Mouse (Mus musculus): ENCODE measurements around the gene Aunip.
A peak's percentile ranks its signal among the peaks of the same experiment; 100 is the strongest.
"Not testable (repeated sequence)": the region's sequence is repeated elsewhere in the genome, so short reads cannot be mapped to it uniquely, and the experiment has no call there.

The Aunip gene

DNA sequence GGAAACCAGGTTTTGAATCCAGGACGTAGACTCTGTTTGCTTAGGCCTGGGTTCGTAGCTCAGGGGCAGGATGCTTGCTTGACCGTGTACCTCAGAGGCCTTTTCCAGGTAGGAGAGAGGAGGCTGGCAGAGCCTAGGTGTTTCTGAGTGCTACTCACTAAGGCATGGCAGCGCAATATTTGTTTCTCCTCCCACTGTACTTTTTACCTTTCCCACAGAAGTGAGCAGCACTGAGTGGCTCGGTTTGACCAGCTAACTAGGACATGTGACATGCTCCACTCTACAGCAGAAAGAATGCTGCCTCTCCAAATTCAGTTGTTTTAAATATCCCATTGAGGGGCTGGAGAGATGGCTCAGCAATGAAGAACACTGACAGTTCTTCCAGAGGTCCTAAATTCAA lies 22.6 kb upstream of the Aunip start:
- DNase-seq, result no peak

- no peak for DNase-seq
Observed at GRCm38 (mm10) chr4:134489986-134490665, 20.7 kb upstream of the Aunip start.

DNA sequence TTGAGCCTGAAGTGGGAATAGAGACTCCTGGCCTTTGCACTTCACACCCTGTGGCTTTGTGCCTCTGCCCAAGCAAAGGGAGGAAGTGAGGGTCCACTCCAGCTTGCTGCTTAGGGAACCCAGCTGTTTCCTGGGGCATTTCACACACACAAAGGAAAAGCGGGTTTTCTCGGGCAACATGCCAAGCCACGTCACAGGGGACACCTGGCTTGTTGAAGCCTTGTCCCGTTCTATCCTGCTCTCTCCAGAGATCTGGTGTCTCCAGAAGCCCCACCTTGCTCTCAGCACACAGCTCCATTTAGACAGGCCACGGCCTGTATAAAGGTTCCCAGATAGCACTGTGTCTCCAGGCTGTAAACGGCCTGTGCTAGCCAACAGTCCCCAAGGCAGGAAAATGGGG lies 19.1 kb upstream of the Aunip start:
- DNase-seq, result no peak

DNA sequence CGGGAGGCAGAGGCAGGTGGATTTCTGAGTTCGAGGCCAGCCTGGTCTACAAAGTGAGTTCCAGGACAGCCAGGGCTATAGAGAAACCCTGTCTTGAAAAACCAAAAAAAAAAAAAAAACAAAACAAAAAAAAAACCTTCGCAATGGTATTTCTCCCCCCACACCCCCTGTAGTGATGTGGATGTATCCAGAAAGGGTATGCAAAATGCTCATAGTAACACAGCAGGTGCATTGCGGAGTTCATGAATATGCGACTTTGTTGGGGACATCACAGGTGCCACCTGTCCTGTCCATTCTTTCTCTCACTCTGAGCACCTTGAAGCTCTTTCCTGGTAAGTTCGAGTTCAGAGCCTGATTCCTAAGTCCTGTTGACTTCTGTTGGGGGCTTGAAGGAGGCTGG lies 16.6 kb upstream of the Aunip start:
- DNase-seq, result not testable (repeated sequence)

GRCm38 (mm10) chr4:134494780-134495545 lies 15.8 kb upstream of the Aunip start:
- peak; percentile 43 for DNase-seq

DNA sequence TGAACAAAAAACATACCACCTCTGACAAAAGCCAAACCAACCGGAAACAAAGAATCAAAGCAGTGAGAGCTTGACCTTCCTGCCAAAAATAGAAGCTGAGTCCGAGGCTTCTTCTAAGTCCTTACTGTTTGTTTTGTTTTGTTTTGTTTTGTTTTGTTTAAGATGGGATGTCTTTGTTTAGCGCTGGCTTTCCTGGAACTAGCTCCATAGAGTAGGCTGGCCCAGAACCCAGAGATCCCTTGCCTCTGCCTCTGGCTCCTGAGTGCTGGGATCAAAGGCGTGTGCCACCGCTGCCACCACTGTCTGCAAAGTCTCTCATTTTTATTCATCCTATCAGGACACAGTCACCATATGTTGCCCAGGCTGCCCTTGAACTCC lies 15.3 kb upstream of the Aunip start:
- DNase-seq, result no peak

- DNase-seq, result peak; percentile 89
Observed at GRCm38 (mm10) chr4:134496595-134497210, 14.1 kb upstream of the Aunip start, which contains the start of gene Paqr7. Paqr7 (plus strand) TSS chr4:134496697.

- no peak for DNase-seq
Observed at GRCm38 (mm10) chr4:134497223-134497622, 13.6 kb upstream of the Aunip start.

GRCm38 (mm10) chr4:134497986-134498731 lies 12.6 kb upstream of the Aunip start:
- DNase-seq, result no peak

GRCm38 (mm10) chr4:134498983-134499382 lies 11.8 kb upstream of the Aunip start:
- DNase-seq, result not testable (repeated sequence)

GRCm38 (mm10) chr4:134501095-134501494 lies 9.7 kb upstream of the Aunip start:
- no peak for DNase-seq

DNA sequence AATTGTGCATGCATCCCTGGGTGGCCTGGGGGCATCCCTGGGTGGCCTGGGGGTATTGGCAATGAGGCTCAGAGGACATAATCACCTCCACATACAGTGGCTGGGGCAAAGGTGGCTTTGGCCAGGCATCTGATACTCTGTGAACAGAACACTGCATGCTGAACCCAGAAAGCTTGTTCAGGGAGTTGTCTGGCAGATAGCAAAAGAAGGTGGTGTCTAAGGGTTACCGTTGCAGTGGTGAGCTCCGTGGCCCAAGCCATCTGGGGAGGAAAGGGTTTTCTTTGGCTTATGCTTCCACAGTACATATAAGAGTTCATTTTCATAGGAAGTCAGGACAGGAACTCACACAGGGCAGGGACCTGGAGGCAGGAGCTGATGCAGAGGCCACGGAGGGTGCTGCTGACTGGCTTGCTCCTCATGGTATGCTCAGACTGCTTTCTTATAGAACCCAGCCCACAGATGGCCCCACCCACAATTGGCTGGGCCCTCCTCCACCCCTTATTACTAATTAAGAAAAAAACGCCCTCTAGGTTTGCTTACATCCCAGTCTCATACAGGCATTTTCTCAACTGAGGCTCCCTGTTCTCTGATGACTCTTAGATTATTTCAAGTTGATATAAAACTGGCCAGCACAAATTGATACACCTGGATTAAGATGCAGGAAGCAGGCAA lies 7.0 kb upstream of the Aunip start:
- peak; percentile 77 for DNase-seq

DNA sequence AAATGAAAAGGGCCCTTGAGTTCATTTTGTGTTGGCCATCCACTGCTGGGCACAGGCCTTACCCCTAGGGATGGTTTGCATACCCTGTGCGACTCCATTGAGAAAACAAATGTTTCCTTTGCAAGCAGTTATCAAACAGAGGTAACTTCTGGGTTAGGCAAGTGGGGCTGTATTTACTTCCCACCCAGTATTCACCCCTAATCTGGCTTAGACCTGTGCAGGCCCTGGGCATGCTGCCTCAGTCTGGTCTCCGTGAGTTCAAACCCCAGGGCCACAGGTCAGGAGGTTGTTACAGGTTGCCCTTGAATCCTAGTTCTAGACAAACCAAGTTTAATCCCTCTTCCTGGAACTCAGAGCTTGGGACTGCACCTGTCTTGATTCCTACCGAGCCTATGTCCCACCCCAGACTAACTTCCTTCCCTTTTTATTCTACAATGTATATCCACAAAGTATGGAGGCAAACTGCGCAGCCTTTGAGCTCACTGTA lies 5.5 kb upstream of the Aunip start:
- DNase-seq, result no peak

DNA sequence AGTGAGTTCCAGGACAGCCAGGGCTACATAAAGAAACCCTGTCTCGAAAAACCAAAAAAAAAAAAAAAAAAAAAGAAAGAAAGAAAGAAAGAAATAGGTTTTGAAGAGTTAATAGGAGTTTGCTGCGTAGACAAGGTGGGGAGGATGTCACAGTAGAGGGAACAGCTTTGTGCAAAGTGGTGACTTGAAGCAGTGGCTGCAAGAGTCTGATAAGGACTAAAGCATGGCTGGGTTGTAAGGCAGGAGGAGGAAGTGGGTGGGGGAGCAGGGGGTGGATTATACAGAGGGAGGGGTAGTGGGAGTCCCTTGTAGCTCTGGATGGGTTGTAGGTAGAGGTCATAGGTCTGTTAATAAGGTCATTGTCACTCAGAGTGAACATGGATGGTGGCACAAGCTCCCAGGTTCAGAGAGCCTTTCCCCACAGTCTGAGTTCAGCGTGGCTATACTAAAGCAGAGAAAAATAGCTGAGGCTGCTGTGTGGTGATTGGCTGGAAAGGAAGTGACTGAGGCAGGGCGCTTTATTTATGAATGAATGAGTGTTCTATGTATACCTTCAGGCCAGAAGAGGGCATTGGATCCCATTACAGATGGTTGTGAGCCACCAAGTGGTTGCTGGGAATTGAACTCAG lies 4.7 kb upstream of the Aunip start:
- DNase-seq, result peak; percentile 80

GRCm38 (mm10) chr4:134506713-134507112 lies 4.1 kb upstream of the Aunip start:
- DNase-seq, result no peak

GRCm38 (mm10) chr4:134510396-134510795 lies 403 bp upstream of the Aunip start:
- DNase-seq, result no peak

GRCm38 (mm10) chr4:134511730-134512129 lies 931 bp downstream of the Aunip start:
- DNase-seq, result peak; percentile 24

DNA sequence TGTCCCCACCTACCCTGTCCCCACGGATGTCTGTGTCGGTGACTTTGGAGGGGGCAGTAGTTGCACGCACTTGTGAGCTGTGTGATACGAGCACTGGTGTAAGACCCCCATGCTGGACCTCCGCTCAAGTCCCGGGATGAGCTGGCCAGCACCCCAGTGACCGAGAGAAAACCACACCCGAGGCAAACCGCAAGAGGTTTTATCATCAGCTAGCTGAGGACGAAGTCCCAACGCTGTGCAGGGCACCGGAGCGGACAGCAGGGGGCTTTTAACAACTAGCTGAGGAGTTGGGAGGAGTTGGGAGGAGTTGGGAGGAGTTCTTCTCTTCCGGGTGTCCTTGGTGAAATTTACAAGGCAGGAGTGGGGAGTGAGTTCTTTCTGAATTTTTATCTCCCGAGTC lies 2.0 kb downstream of the Aunip start:
- DNase-seq, result peak; percentile 92

GRCm38 (mm10) chr4:134514309-134514930 lies 3.6 kb downstream of the Aunip start:
- peak; percentile 55 for DNase-seq

- DNase-seq, result no peak
Observed at GRCm38 (mm10) chr4:134515614-134516013, 4.8 kb downstream of the Aunip start.

- no peak for DNase-seq
Observed at GRCm38 (mm10) chr4:134516981-134517380, 6.2 kb downstream of the Aunip start.
